Mouse (Mus musculus): ENCODE results near the gene Abca13. TPM values are rescaled to one million over a fixed set of nuclear protein-coding genes. Genes with fewer than 3 reads are reported as not detected.

The Abca13 gene
- total RNA-seq, 2 experiments from 2014 or later = 6.6 to 11.2 TPM

DNA sequence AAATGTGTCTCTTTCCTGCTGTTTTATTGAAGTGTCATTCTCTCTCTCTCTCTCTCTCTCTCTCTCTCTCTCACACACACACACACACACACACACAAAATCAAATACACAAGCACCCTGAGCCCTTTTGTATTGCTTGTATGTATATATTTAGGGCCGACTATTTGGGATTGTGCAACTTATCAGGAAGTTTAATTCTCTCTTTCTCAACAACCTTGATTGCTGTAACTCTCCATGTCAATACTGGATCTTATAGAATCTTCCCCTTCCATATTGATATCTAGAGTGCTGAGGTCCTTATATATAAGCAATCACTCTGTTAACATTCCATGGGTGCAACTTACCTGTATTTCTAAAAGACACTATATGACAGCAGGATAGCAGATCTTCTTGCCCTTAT is 433.0 kb downstream of the Abca13 start:
- ATAC-seq (replicated peaks; ENCODE audit: poor library complexity, severe bottlenecking) = peak; percentile 55; the same call in 1 of the 2 replicates

GRCm38 (mm10) chr11:9625812-9626211 is 434.1 kb downstream of the Abca13 start:
- no peak for ATAC-seq (replicated peaks; ENCODE audit: poor library complexity, severe bottlenecking)

DNA sequence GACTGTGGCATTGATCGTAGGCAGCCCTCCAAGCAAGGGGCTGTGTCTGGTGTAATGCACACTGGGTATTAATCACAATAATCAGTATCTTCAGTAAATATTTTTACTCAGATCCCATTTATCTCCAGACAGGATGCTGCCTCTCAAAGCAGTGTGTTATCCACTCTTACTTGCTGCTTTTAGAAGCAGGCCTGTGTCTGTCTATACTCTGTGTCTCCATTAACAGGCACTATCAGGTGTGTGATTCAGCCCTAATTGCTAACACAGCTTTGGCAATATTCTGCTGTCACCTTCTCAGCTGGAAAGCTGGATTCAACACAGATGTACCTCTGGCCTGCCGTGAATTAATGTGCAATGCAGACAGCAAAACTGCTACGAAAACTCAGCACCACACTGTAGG is 455.5 kb downstream of the Abca13 start:
- no peak for ATAC-seq (replicated peaks; ENCODE audit: poor library complexity, severe bottlenecking)

DNA sequence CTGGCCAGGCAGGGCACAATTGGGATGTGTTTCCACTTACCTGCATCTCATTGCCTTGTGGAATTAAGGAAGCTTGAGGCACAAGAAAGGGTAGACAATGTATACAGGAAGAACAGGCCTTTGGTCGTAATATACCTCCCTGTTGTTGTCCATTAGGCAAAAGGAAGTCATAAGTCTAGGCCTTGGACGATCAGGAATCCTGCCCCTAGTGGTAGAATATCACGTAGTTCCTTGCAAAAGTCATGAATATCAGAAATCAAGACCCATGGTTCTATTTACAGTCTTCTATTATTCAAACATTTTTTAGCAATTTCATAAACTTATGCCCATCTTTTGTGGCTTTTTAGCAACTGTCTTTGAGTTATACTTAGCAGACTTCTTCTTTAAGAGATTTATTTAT is 456.2 kb downstream of the Abca13 start:
- no peak for ATAC-seq (replicated peaks; ENCODE audit: poor library complexity, severe bottlenecking)

- no peak for ATAC-seq (replicated peaks; ENCODE audit: poor library complexity, severe bottlenecking)
These were observed 475.0 kb downstream of the Abca13 start for GRCm38 (mm10) chr11:9666648-9667255.

DNA sequence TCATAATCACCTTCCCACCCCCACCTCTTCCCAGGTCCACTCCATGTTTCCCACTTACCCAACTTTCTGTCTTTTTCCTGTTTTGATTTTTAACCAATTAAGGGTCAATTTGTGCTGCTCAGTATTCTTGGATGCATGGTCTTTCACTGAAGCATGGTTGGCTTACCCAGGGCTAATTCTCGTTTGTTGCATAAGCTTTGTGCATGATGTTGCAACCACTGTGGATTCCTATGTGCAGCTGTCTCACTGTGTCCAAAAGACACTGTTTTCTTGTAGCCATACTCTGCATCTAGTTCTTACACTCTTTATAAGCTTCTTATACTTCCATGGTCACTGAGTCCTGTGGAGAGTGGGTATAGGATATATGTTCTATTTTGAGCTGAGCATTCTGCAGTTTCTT is 477.7 kb downstream of the Abca13 start:
- peak; percentile 90 for ATAC-seq (replicated peaks; ENCODE audit: poor library complexity, severe bottlenecking)

GRCm38 (mm10) chr11:9684952-9685351 is 493.2 kb downstream of the Abca13 start:
- no peak for ATAC-seq (replicated peaks; ENCODE audit: poor library complexity, severe bottlenecking)

GRCm38 (mm10) chr11:9705190-9705589 is 513.4 kb downstream of the Abca13 start:
- no peak for ATAC-seq (replicated peaks; ENCODE audit: poor library complexity, severe bottlenecking)

DNA sequence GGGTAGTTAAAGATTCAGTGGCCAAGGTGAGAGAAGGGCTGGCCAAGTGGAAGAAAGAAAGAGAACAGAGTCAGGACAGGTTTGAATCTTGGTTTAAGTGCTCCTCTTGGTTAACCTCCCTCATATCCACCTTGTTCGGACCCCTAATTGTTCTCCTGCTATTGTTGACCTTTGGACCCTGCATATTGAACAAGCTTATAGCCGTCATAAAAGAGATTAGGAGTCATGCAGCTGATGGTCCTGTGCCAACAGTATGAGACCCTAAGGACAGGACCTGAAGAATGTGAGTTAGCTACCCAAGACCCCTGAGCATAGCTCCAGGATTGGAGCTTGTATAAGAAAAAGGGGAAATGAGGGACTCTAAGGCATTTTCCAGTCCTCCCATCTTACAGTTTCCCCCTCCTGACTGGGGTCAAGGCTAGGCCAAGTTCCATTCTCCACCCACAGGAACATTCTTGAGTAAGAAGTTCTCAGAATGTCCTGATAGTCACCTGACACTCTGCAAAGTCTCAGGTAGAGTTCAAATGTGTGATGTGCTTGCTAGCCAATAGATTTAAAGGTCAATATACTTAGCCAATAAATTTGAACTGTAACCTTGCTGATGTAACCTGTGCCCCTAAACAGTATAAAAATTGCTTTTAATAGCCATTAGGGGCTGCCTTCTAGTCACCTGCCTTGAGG is 536.2 kb downstream of the Abca13 start:
- ATAC-seq (replicated peaks; ENCODE audit: poor library complexity, severe bottlenecking) = no peak

DNA sequence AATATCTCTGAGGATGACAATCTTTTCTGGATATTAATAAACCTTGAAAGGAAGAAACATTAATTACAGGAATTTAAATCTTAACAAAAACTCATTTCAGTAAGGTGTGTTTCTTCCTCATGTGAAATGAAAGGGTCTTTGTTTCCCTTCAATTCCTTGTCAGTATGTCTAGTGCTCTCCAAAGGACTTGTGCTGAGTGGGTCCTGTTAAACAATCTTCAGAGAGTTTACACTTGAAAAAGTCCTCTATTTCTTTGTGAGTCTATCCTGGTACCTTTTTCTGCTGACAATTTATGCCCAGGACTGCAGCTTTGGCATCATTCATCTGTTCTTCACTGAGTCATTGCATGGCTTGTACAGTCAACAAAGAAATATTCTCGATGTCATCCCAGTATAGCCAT is 539.6 kb downstream of the Abca13 start:
- ATAC-seq (replicated peaks; ENCODE audit: poor library complexity, severe bottlenecking) = no peak

Other genes with a start within 250 kb of the Abca13 start
- gene Pkd1l1, start 218.7 kb upstream of the Abca13 start, total RNA-seq (2014; fragmentation: Nextera tagmentation) = 0.11 TPM in 1 of 2 replicates, not detected in the other
- not detected in 2 replicates for gene Pkd1l1, start 218.7 kb upstream of the Abca13 start, total RNA-seq (2017)
- gene Hus1, start 180.8 kb upstream of the Abca13 start, total RNA-seq (2014; fragmentation: Nextera tagmentation) = 19.7 and 29.7 TPM in 2 replicates
- 15.9 and 28.6 TPM in 2 replicates for gene Hus1, start 180.8 kb upstream of the Abca13 start, total RNA-seq (2017)
- gene Gm11992, start 143.3 kb upstream of the Abca13 start, total RNA-seq (2014; fragmentation: Nextera tagmentation) = 0.49 TPM in 1 of 2 replicates, not detected in the other
- 0.41 TPM in 1 of 2 replicates, not detected in the other for gene Gm11992, start 143.3 kb upstream of the Abca13 start, total RNA-seq (2017)
- gene Sun3, start 143.0 kb upstream of the Abca13 start, total RNA-seq (2014; fragmentation: Nextera tagmentation) = not detected in 2 replicates
- gene Sun3, start 143.0 kb upstream of the Abca13 start, total RNA-seq (2017) = not detected in 2 replicates
- gene Upp1, start 73.8 kb upstream of the Abca13 start, total RNA-seq (2014; fragmentation: Nextera tagmentation) = not detected in 2 replicates
- gene Upp1, start 73.8 kb upstream of the Abca13 start, total RNA-seq (2017) = not detected in 2 replicates

Measured in granulocyte monocyte progenitor cell, adult 5-6 weeks (primary cell).